Mouse (Mus musculus): Measurements from ENCODE around the gene Pyurf. TPM values are rescaled to one million over a fixed set of nuclear protein-coding genes. Genes with fewer than 3 reads are reported as not detected.

Pyurf gene
- polyA plus RNA-seq, 1 experiment from 2014 or later: 13.1 TPM

- Histone ChIP-seq H3K9ac (ENCODE audit: low read depth, low read length) (peak within 1 kb of the TSS; percentile 60), H3K27me3 (replicated peaks; ENCODE audit: control insufficient read depth, insufficient read depth, low read length) (no peaks in the 10 kb centered on the region), H3K27ac (ENCODE audit: low read depth, low read length) (peak within 1 kb of the TSS; percentile 61), H3K4me3 (ENCODE audit: low read depth, low read length) (peak within 1 kb of the TSS; percentile 58), H3K9me3 (ENCODE audit: control insufficient read depth) (no peaks in the 10 kb centered on the region), H3K4me2 (replicated peaks; ENCODE audit: low read depth) (peak within 1 kb of the TSS; percentile 79), H3K4me1 (replicated peaks; ENCODE audit: control insufficient read depth, insufficient read depth, low read length) (no peaks in the 10 kb centered on the region), H3K36me3 (ENCODE audit: control insufficient read depth, insufficient read depth) (no peaks in the 10 kb centered on the region)
- TF ChIP-seq CTCF (IDR thresholded peaks at IDR 0.05; ENCODE audit: low read depth): no peak
- peak; percentile 14 for ATAC-seq
- WGBS: under 1% methylated on average over 10 of the region's 10 CpGs
Observed at GRCm38 (mm10) chr6:57702376-57702742, 10.5 kb upstream of the Pyurf start, which contains the start of gene Lancl2. TSS of gene Lancl2 (plus strand) at chr6:57702540.

GRCm38 (mm10) chr6:57701686-57702085 is 9.8 kb upstream of the Pyurf start:
- ATAC-seq: no peak
- no peak overlapping the region for H3K4me2 ChIP-seq (replicated peaks; ENCODE audit: low read depth)
- no peaks in the 10 kb centered on the region for H3K27me3 ChIP-seq (replicated peaks; ENCODE audit: control insufficient read depth, insufficient read depth, low read length)
- H3K9ac ChIP-seq (ENCODE audit: low read depth, low read length): no peak overlapping the region
- no peaks in the 10 kb centered on the region for H3K4me1 ChIP-seq (replicated peaks; ENCODE audit: control insufficient read depth, insufficient read depth, low read length)
- TF ChIP-seq CTCF (IDR thresholded peaks at IDR 0.05; ENCODE audit: low read depth): no peak
- H3K4me3 ChIP-seq (ENCODE audit: low read depth, low read length): no peak overlapping the region
- 71% methylated on average over 4 of the region's 4 CpGs for WGBS
- no peaks in the 10 kb centered on the region for H3K36me3 ChIP-seq (ENCODE audit: control insufficient read depth, insufficient read depth)
- no peaks in the 10 kb centered on the region for H3K9me3 ChIP-seq (ENCODE audit: control insufficient read depth)
- no peak overlapping the region for H3K27ac ChIP-seq (ENCODE audit: low read depth, low read length)

DNA sequence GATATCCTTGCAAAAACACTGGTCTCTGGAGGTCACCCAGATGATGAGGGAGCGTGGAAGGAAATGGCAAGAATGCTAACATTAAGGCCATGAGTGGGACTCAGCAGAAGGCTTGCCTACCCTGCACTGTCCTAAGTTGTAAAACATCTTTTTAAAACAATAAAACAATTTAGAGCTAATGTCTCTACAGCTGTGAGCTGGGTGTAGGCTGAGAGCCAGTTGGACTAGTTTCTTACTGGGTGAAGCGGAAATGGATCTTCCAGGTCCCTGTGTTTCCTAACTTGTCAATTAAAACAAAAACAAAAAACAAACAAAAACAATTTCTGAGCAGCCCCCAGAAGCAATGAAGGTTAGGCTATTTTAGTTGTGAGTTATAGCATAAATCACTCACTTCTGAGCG is 1.2 kb upstream of the Pyurf start:
- H3K4me1 ChIP-seq (replicated peaks; ENCODE audit: control insufficient read depth, insufficient read depth, low read length): no peaks in the 10 kb centered on the region; the same call in 1 of the 2 replicates
- H3K9me3 ChIP-seq (ENCODE audit: control insufficient read depth): no peaks in the 10 kb centered on the region
- no peak overlapping the region for H3K4me2 ChIP-seq (replicated peaks; ENCODE audit: low read depth)
- TF ChIP-seq CTCF (IDR thresholded peaks at IDR 0.05; ENCODE audit: low read depth): no peak
- H3K27ac ChIP-seq (ENCODE audit: low read depth, low read length): no peak overlapping the region
- H3K36me3 ChIP-seq (ENCODE audit: control insufficient read depth, insufficient read depth): 0 out of 2 replicates have a peak, but pooled peaks cover 5% of the 10 kb centered on the region
- no peak overlapping the region for H3K4me3 ChIP-seq (ENCODE audit: low read depth, low read length)
- 58% methylated on average over 3 of the region's 3 CpGs for WGBS
- no peak overlapping the region for H3K9ac ChIP-seq (ENCODE audit: low read depth, low read length)
- no peaks in the 10 kb centered on the region for H3K27me3 ChIP-seq (replicated peaks; ENCODE audit: control insufficient read depth, insufficient read depth, low read length)
- no peak for ATAC-seq

DNA sequence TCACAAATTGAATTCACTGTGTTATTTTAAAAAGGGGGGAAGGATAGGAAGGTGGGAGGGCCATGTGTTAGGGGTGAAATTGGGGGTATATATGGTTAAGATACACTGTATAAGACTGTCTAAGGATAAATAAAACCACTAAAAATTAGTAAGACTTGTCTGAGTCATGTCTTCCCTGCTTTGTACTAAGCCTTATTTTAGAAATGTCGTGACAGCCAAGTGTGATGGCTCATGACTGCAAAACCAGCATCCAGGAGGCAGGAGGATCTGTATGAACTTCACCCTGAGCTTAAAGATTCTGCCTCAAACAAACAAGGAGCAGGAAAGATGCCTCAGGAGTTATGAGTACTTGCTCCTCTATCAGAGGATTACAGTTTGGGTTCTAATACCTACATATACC is 7.7 kb downstream of the Pyurf start:
- 89% methylated on average over 1 of the region's 1 CpGs for WGBS
- no peaks in the 10 kb centered on the region for H3K9me3 ChIP-seq (ENCODE audit: control insufficient read depth)
- no peak overlapping the region for H3K4me2 ChIP-seq (replicated peaks; ENCODE audit: low read depth)
- no peaks in the 10 kb centered on the region for H3K27me3 ChIP-seq (replicated peaks; ENCODE audit: control insufficient read depth, insufficient read depth, low read length)
- no peak overlapping the region for H3K27ac ChIP-seq (ENCODE audit: low read depth, low read length)
- no peak overlapping the region for H3K9ac ChIP-seq (ENCODE audit: low read depth, low read length)
- peaks cover 11% of the 10 kb centered on the region; the same call in 1 of the 2 replicates for H3K36me3 ChIP-seq (ENCODE audit: control insufficient read depth, insufficient read depth)
- TF ChIP-seq CTCF (IDR thresholded peaks at IDR 0.05; ENCODE audit: low read depth): no peak
- H3K4me1 ChIP-seq (replicated peaks; ENCODE audit: control insufficient read depth, insufficient read depth, low read length): no peaks in the 10 kb centered on the region
- H3K4me3 ChIP-seq (ENCODE audit: low read depth, low read length): no peak overlapping the region
- no peak for ATAC-seq

- H3K27me3 ChIP-seq (replicated peaks; ENCODE audit: control insufficient read depth, insufficient read depth, low read length): no peaks in the 10 kb centered on the region
- H3K9ac ChIP-seq (ENCODE audit: low read depth, low read length): no peak overlapping the region
- TF ChIP-seq CTCF (IDR thresholded peaks at IDR 0.05; ENCODE audit: low read depth): no peak
- H3K9me3 ChIP-seq (ENCODE audit: control insufficient read depth): no peaks in the 10 kb centered on the region
- no peak for ATAC-seq
- 81% methylated on average over 4 of the region's 4 CpGs for WGBS
- H3K4me1 ChIP-seq (replicated peaks; ENCODE audit: control insufficient read depth, insufficient read depth, low read length): no peaks in the 10 kb centered on the region
- H3K4me3 ChIP-seq (ENCODE audit: low read depth, low read length): no peak overlapping the region
- H3K27ac ChIP-seq (ENCODE audit: low read depth, low read length): no peak overlapping the region
- no peaks in the 10 kb centered on the region for H3K36me3 ChIP-seq (ENCODE audit: control insufficient read depth, insufficient read depth)
- no peak overlapping the region for H3K4me2 ChIP-seq (replicated peaks; ENCODE audit: low read depth)
Observed at GRCm38 (mm10) chr6:57661295-57661694, 30.6 kb downstream of the Pyurf start.

DNA sequence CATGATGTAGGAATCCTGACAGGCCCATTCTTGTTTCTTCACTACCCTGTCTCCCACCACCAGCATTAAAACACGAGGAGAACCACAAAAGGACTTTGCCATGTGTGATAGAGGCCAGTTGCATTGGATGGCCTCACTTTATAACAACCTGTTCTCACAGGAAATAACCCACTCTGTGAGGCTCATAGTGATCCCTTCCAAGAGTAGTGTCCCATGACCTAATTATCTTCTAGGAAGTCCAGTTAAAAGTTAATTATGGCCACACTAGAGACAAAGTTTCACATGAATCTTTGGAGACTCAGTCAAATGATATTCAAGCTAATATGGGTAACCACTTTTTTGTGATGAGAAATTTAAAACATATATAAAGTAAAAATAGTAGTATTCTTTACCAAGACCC is 44.6 kb downstream of the Pyurf start:
- no peaks in the 10 kb centered on the region for H3K4me1 ChIP-seq (replicated peaks; ENCODE audit: control insufficient read depth, insufficient read depth, low read length)
- no peak overlapping the region for H3K27ac ChIP-seq (ENCODE audit: low read depth, low read length)
- no peak for TF ChIP-seq CTCF (IDR thresholded peaks at IDR 0.05; ENCODE audit: low read depth)
- no peaks in the 10 kb centered on the region for H3K27me3 ChIP-seq (replicated peaks; ENCODE audit: control insufficient read depth, insufficient read depth, low read length)
- no peak overlapping the region for H3K4me3 ChIP-seq (ENCODE audit: low read depth, low read length)
- no peak overlapping the region for H3K9ac ChIP-seq (ENCODE audit: low read depth, low read length)
- 49% methylated on average over 1 of the region's 1 CpGs for WGBS
- H3K4me2 ChIP-seq (replicated peaks; ENCODE audit: low read depth): no peak overlapping the region
- no peak for ATAC-seq
- no peaks in the 10 kb centered on the region for H3K9me3 ChIP-seq (ENCODE audit: control insufficient read depth)
- no peaks in the 10 kb centered on the region for H3K36me3 ChIP-seq (ENCODE audit: control insufficient read depth, insufficient read depth)

GRCm38 (mm10) chr6:57641789-57642188 is 50.1 kb downstream of the Pyurf start:
- no peak for ATAC-seq
- WGBS: 54% methylated on average over 4 of the region's 4 CpGs
- no peak overlapping the region for H3K9ac ChIP-seq (ENCODE audit: low read depth, low read length)

More at GRCm38 (mm10) chr6:57641789-57642188, 50.1 kb downstream of the Pyurf start:
- no peaks in the 10 kb centered on the region for H3K36me3 ChIP-seq (ENCODE audit: control insufficient read depth, insufficient read depth)
- H3K27ac ChIP-seq (ENCODE audit: low read depth, low read length): no peak overlapping the region
- no peak for TF ChIP-seq CTCF (IDR thresholded peaks at IDR 0.05; ENCODE audit: low read depth)
- H3K4me3 ChIP-seq (ENCODE audit: low read depth, low read length): no peak overlapping the region
- H3K4me1 ChIP-seq (replicated peaks; ENCODE audit: control insufficient read depth, insufficient read depth, low read length): no peaks in the 10 kb centered on the region
- H3K9me3 ChIP-seq (ENCODE audit: control insufficient read depth): no peaks in the 10 kb centered on the region
- no peaks in the 10 kb centered on the region for H3K27me3 ChIP-seq (replicated peaks; ENCODE audit: control insufficient read depth, insufficient read depth, low read length)
- H3K4me2 ChIP-seq (replicated peaks; ENCODE audit: low read depth): no peak overlapping the region
